Mouse (Mus musculus) granulocyte monocyte progenitor cell, adult 5-6 weeks (primary cell): ENCODE data around the gene Tas1r1. TPM values are rescaled to one million over a fixed set of nuclear protein-coding genes. Genes with fewer than 3 reads are reported as not detected.

Source experiments
- ATAC-seq: replicated peaks from 2 replicates; pipeline ENCODE4 v1.8.0; 2016; ENCODE audit warnings: mild to moderate bottlenecking, moderate TSS enrichment, inconsistent platforms; ENCODE audit not compliant: poor library complexity, severe bottlenecking
- total RNA-seq, 2 experiments: library from RNA; stranded (forward) in 1 of 2; stranded (reverse) in 1 of 2; fragments of 200-712, 200-1000 nt in 1 of 2; fragments of >200 nt in 1 of 2; fragmentation: Nextera tagmentation in 1 of 2; gene quantifications; 2 replicates each; pipeline ENCODE4 v1.2.3; 2014 to 2017

Tas1r1 gene
- total RNA-seq, 2 experiments from 2014 or later, result 2.6 to 3.2 TPM

DNA sequence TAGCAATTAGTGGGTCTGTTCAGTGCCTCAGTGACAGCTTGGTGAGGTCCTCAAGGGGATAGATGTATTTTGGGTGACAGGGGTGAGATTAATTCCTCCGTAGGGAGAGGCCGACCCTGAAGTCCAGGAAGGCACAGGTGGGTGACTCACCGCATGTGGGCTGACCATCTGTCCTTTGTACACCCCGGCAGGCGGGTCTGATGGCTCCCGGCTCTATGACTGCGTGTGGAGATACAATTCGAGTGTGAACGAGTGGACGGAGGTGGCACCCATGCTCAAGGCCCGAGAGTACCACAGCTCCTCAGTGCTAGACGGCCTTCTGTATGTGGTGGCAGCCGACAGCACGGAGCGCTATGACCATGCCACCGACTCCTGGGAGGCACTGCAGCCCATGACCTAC, 26.3 kb downstream of the Tas1r1 start:
- ATAC-seq, result no peak

GRCm38 (mm10) chr4:152011171-152011760, 27.1 kb downstream of the Tas1r1 start:
- no peak for ATAC-seq

DNA sequence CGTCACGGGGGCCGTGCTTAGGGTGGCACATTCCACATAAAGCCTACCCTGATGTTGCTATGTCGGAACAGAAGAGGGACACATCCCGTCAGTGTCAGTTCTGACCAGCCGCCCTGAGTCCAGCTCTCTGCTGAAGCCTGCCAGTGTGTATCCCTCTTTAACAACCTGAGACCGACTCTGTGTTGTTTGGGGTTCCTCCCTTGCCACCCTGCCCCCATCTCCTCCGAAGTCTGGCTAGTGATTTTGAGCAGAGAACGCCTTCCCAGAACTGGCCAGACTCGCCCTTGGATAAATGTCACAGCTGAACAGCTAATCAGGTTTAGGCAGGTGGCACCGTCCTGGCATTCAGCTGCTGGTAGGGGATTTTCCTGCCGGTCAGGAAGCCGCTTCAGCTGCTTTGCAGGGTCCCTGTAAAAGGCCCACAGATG, 27.6 kb downstream of the Tas1r1 start:
- ATAC-seq, result peak; percentile 5; the same call in 1 of the 2 replicates

DNA sequence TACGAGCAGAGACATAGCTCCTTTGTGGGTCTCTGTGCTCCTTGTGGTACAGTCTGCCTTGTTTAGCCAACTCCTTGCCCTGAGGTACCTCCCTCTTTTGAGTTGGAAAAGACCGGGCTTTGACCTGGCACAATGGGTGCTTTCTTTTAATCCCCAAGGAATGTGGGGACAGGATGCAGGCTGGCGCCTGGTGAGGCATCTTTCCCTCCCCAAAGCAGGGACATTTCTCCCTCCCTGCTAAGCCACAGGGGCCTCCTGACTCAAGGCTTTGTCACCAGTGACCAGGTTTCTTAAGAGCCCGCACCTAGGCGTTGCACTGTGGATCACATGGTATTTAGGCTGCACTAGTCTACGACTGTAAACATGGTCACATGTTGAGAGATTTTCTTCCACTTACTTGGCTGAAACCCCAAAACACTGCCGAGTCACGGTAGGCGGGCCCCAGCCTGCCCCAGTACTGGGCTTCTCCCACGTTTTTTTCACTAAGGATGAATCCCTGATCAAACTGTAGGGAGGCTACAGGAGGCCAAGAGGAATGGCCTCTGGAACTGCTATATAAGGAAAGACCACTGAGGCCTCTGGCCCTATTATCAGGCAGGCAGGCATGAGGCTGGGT, 28.2 kb downstream of the Tas1r1 start:
- ATAC-seq, result peak; percentile 33

- ATAC-seq, result peak; percentile 4; the same call in 1 of the 2 replicates
These were observed 29.0 kb downstream of the Tas1r1 start for GRCm38 (mm10) chr4:152009076-152010051.

GRCm38 (mm10) chr4:152008622-152009075, 29.7 kb downstream of the Tas1r1 start, which contains the start of gene Klhl21:
Gene Klhl21 (plus strand): TSS chr4:152008803.
- peak; percentile 78 for ATAC-seq

DNA sequence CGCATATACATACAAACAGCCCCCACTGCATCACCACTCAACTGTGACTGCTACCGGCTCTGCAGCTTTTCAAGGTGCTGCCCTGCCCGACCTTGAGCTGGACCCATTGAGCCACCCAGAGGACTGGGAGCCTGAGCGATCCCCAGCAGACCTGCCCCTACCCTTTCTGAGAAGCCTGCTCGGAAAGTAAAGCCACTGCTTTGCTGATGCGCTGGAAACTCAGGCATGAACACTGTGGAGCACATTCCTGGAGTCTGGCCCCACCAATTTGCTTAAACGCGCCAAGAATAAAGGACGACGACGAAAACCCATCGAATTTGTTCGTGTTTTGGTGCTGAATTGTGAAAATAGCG, 30.2 kb downstream of the Tas1r1 start:
- ATAC-seq, result no peak

GRCm38 (mm10) chr4:152007481-152008147, 30.8 kb downstream of the Tas1r1 start:
- ATAC-seq, result no peak

DNA sequence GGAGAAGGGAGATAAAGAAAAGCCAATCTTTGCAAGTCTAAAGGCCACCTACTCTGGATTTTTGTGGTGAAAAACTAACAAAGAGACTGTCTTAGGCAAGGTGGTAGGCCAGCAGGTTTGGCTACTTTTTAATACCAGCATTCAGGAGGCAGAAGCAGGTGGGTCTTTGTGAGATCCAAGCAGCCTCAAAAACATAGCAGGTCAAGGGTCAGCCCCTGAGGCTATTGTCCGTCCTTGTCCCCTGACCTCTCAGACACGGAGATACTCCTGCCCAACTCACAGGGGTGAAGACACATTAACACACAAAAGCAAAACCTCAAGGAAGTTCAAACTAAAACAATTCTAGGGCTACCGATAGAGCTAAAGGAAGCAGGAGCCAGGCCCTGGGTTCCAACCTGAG, 31.6 kb downstream of the Tas1r1 start:
- no peak for ATAC-seq

DNA sequence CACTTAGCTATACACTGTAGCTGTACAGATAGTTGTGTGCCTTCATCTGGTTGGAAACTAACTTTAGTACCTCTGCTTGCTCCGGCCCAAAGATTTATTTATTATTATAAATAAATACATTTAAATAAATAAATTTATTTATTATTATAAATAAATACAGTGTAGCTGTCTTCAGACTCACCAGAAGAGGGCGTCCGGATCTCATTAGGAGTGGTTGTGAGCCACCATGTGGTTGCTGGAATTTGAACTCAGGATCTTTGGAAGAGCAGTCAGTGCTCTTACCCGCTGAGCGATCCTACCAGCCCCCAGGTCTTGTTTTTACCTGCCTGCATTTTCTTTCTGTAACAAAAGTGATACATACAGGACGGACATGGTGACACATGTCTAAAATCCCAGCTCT, 32.2 kb downstream of the Tas1r1 start:
- ATAC-seq, result no peak

DNA sequence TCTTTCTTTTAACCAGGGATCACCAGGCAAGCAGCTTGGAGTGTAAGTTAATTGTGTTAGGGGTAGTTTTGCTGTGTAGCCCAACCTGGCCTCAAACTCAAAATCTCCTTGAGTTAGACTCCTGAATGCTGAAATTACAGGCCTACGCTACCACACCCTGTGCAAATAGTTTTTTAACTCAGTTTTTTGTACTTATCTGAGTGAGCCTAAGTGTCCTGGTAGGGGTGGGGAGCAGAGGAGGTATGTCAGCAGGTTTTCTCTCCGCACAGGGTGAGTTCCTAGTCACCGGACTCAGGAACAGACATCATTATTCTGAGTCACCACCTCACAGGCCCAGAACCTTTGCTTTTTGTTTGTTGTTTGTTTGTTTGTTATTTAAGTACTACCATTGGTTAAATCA, 36.3 kb downstream of the Tas1r1 start:
- no peak for ATAC-seq

GRCm38 (mm10) chr4:152001335-152001734, 37.0 kb downstream of the Tas1r1 start:
- ATAC-seq, result no peak

GRCm38 (mm10) chr4:152000906-152001305, 37.5 kb downstream of the Tas1r1 start:
- ATAC-seq, result no peak

- ATAC-seq, result peak; percentile 52
These were observed 38.9 kb downstream of the Tas1r1 start for GRCm38 (mm10) chr4:151999481-151999880.

GRCm38 (mm10) chr4:151997701-151998100, 40.7 kb downstream of the Tas1r1 start:
- no peak for ATAC-seq

DNA sequence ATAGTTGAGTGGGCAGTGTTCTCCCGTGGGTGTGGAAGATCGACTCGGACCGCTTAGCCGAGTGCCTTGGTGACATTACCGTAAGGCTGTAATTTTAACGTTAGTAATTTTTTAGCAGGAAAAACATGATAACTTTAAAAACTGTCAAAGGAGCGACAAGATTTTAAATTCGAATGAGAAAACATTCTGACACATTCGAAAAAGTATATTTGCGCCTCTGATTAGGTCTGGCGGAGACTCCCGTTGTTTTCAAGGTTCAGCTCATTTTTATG, 41.5 kb downstream of the Tas1r1 start:
- no peak for ATAC-seq

DNA sequence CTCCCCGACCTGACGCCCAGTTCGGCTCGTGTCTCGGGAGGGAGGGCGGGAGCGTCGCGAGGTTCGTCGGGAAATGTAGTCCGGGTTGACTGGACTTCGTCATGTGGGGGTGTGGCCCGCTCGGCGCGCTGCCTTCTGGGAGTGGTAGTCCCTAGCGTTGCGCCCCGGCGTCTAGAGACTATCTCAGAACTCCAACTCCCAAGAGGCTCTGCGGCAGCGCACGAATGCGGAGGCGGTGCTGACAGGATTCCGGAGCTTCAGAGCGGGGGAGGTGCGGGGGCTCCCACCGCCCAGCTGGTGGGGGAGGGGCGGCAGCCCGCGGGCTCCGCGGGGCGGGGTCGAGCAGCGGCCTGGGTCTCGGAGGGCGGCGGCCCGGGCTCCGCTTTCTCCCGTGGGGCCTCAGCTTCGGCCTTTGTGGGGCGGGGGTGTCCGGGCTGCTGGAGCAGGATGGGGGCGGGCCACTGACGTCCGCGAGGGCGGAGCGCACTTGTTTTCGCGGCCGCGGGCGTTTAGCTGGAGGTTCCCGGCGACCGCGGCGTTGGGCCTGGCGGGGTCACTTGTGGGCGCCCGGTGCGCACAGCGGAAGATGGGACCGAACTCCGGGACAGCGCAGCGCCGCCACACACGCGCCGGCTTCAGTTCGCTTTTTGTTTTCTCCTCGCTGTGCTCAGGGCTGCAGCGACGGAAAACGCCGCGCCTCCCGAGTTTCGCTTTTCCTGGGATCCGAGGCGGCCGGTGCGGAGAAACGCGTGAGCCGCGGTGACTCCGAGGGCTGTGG, 42.0 kb downstream of the Tas1r1 start, which contains the start of gene Phf13:
Gene Phf13, minus strand, starts transcription at position 86 of the 778 bp plus-strand sequence.
- peak; percentile 85 for ATAC-seq

- ATAC-seq, result no peak
These were observed 42.8 kb downstream of the Tas1r1 start for GRCm38 (mm10) chr4:151995371-151996172.
